Mouse (Mus musculus) neural tube, embryonic 11.5 days (tissue): ENCODE results near the gene Slc1a2. TPM values are rescaled to one million over a fixed set of nuclear protein-coding genes. Genes with fewer than 3 reads are reported as not detected.

Source experiments
- ATAC-seq: fragments of 200-750 bp; cut with Nextera tagmentation; 2 replicates; pipeline ENCODE4 v1.8.0; 2017; ENCODE audit warnings: moderate number of reproducible peaks, mild to moderate bottlenecking, moderate TSS enrichment, moderate library complexity; ENCODE audit not compliant: insufficient read depth, low FRiP score, low TSS enrichment
- DNase-seq: peaks from one replicate; pipeline ENCODE4 v3.0.0-alpha.2; 2015; ENCODE audit warnings: low spot score
- H3K27ac ChIP-seq: fragments of 300-500 bp; sonication (generic); 2 replicates; pipeline ENCODE4 v1.5.1; 2014; ENCODE audit warnings: low read depth, mild to moderate bottlenecking, low read length
- H3K27me3 ChIP-seq: fragments of 300-500 bp; sonication (generic); 2 replicates; pipeline ENCODE4 v1.6.1; 2014; ENCODE audit warnings: mild to moderate bottlenecking, low read length, mixed read lengths; ENCODE audit not compliant: control insufficient read depth, insufficient read depth
- H3K36me3 ChIP-seq: fragments of 300-500 bp; sonication (generic); 2 replicates; pipeline ENCODE4 v1.6.1; 2014; ENCODE audit warnings: mild to moderate bottlenecking, low read length, moderate library complexity, mixed read lengths; ENCODE audit not compliant: control insufficient read depth, insufficient read depth
- H3K4me1 ChIP-seq: fragments of 300-500 bp; sonication (generic); 2 replicates; pipeline ENCODE4 v1.6.1; 2014; ENCODE audit warnings: low read length, mixed read lengths; ENCODE audit not compliant: control insufficient read depth, insufficient read depth
- H3K4me2 ChIP-seq: fragments of 300-500 bp; sonication (generic); 2 replicates; pipeline ENCODE4 v1.6.1; 2014; ENCODE audit warnings: low read depth, mild to moderate bottlenecking, moderate library complexity
- H3K4me3 ChIP-seq: fragments of 300-500 bp; sonication (generic); 2 replicates; pipeline ENCODE4 v1.5.1; 2014; ENCODE audit warnings: low read depth, low read length
- H3K9ac ChIP-seq: fragments of 300-500 bp; sonication (generic); 2 replicates; pipeline ENCODE4 v1.6.1; 2014; ENCODE audit warnings: mild to moderate bottlenecking, low read length
- H3K9me3 ChIP-seq: fragments of 300-500 bp; sonication (generic); 2 replicates; pipeline ENCODE4 v1.6.1; 2016; ENCODE audit warnings: low read length; ENCODE audit not compliant: control insufficient read depth
- WGBS: fragments of 180-500 bp; shearing (Covaris S2); extraction: QIAGEN DNeasy Blood & Tissue Kit; methylation state at CpG from one replicate; pipeline ENCODE4 v1.1.7; 2014; 5-methylcytosine and 5-hydroxymethylcytosine counted together
- polyA plus RNA-seq: library from polyadenylated mRNA; unstranded; fragments of >200 nt; fragmentation: Nextera tagmentation; extraction: Ambion mirVana; gene quantifications from 2 replicates; pipeline ENCODE4 v1.2.1, GENCODE M21; 2014

Slc1a2 gene
- polyA plus RNA-seq, 1 experiment from 2014 or later, result 12.9 TPM

DNA sequence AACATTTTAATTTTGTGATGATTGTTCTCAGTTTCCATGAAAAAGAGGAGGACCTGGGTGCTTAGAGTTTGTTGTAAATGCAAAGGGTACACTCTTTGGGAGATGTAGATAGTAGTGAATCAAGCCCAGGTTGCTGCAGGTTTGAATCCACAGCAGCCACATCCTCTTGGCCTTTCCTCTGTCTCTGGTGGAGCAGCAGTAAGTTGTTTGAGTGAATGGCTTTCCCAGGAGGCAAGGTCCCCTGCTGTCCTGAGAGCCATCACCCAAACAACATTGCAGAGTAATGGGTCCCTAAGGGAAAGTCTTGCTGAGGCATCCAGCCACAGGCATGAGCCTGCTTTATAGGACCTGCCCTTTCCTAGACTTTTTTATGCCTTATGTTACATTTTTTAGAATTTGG is 37.1 kb downstream of the Slc1a2 start:
- H3K36me3 ChIP-seq, result no peaks in the 10 kb centered on the region
- H3K4me3 ChIP-seq, result no peak overlapping the region

DNA sequence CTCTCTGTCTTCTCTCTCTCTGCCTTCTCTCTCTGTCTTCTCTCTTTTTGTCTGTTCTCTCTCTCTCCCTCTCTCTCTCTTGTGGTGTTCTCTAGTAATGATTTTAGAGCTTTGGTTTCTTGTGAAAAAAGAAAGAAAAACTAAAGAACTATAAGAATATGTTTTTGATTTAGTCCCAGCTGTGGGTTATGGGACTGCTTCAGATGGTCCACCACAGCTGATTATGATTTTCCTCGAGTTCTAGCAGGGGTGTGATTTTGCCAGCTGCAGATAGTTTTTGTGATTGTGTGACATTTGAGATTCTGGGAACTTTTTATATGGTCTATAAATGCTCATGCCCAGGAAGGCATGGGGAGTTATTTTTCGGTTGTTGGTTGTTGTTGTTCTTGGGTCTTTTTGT is 39.3 kb downstream of the Slc1a2 start:
- ATAC-seq (no peak), DNase-seq (no peak)
- WGBS, result 70% methylated on average over 2 of the region's 2 CpGs

More for the DNA sequence above, 37.1 kb downstream of the Slc1a2 start:
- no peak overlapping the region for H3K9ac ChIP-seq
- no peaks in the 10 kb centered on the region for H3K27me3 ChIP-seq
- no peak for ATAC-seq
- DNase-seq, result no peak
- no peaks in the 10 kb centered on the region for H3K9me3 ChIP-seq
- H3K4me2 ChIP-seq, result no peak overlapping the region
- no peaks in the 10 kb centered on the region for H3K4me1 ChIP-seq
- no peak overlapping the region for H3K27ac ChIP-seq

DNA sequence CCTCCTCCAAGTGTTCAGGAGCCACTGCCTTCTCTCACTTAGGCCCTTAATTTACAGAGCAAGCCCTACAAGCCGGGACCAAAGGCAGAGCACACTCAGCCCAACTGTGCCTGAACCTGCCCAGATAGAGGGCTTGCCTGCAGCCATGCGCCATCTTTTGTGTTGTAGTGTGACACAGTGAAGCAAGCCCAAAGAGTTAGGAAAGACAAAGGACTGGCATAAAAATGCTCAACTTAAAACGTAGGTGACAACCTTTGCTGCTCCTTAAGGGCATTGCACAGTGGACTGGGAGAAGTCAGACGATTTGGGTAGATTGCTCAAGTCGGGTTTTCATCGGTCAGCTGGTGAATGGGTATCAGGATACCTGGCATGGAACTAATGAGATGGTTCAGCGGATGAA is 41.5 kb downstream of the Slc1a2 start:
- no peak for DNase-seq
- H3K4me2 ChIP-seq, result no peak overlapping the region
- WGBS, result 89% methylated on average over 7 of the region's 7 CpGs

More for the DNA sequence above, 39.3 kb downstream of the Slc1a2 start:
- Histone ChIP-seq H3K4me2 (no peak overlapping the region), H3K9ac (no peak overlapping the region), H3K9me3 (no peaks in the 10 kb centered on the region), H3K27me3 (no peaks in the 10 kb centered on the region), H3K4me3 (no peak overlapping the region), H3K27ac (no peak overlapping the region), H3K4me1 (no peaks in the 10 kb centered on the region), H3K36me3 (no peaks in the 10 kb centered on the region)

DNA sequence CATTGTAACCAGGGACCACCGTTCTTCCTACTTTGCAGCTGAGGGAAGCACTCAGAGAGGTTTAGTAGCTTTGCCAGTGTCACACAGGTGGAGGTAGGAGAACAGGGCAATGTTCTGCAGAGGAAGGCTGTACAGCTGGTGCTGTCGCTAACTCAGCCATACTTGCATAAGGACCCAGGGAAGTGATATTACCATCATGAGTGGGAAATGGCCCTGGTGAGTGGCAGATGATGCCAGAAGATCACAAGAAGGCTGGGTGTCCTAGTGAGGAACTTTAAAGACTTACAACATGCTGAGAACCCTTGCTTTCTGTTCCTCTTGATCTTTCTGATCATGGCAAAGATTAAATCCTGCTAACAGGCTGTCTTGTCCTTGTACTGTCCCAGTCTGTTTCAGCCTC is 42.2 kb downstream of the Slc1a2 start:
- H3K27me3 ChIP-seq, result no peaks in the 10 kb centered on the region
- 96% methylated on average over 2 of the region's 2 CpGs for WGBS
- no peak for ATAC-seq
- no peaks in the 10 kb centered on the region for H3K4me1 ChIP-seq
- DNase-seq, result no peak
- no peak overlapping the region for H3K4me2 ChIP-seq
- H3K4me3 ChIP-seq, result no peak overlapping the region
- H3K9ac ChIP-seq, result no peak overlapping the region
- H3K27ac ChIP-seq, result no peak overlapping the region
- H3K36me3 ChIP-seq, result no peaks in the 10 kb centered on the region
- H3K9me3 ChIP-seq, result no peaks in the 10 kb centered on the region

More for the DNA sequence above, 41.5 kb downstream of the Slc1a2 start:
- no peak for ATAC-seq
- Histone ChIP-seq H3K9ac (no peak overlapping the region), H3K4me3 (no peak overlapping the region), H3K27me3 (no peaks in the 10 kb centered on the region), H3K9me3 (no peaks in the 10 kb centered on the region), H3K36me3 (no peaks in the 10 kb centered on the region), H3K4me1 (no peaks in the 10 kb centered on the region), H3K27ac (no peak overlapping the region)

DNA sequence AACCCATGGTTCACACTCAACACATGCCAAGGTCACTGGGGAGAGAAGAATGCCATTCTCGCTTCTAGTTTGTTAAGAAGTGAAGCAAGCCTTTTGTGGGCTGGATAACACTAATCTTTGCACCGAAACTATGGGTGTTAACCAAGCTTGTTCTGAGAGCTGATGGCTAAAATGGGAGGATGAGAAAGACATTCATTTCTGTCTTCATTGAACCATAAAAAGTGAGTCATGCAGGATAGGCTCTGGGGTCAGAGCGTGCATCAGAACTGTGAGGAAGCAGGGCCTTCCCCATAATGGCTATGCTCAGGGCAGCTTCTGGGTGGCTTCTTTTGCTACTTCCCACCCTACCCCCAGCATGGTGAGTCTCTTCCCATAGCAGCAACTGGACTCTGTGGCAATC is 42.9 kb downstream of the Slc1a2 start:
- Histone ChIP-seq H3K27me3 (no peaks in the 10 kb centered on the region), H3K4me3 (no peak overlapping the region), H3K4me2 (no peak overlapping the region), H3K9ac (no peak overlapping the region), H3K27ac (no peak overlapping the region), H3K4me1 (no peaks in the 10 kb centered on the region), H3K36me3 (no peaks in the 10 kb centered on the region), H3K9me3 (no peaks in the 10 kb centered on the region)
- WGBS, result 92% methylated on average over 3 of the region's 3 CpGs
- no peak for ATAC-seq
- DNase-seq, result no peak

DNA sequence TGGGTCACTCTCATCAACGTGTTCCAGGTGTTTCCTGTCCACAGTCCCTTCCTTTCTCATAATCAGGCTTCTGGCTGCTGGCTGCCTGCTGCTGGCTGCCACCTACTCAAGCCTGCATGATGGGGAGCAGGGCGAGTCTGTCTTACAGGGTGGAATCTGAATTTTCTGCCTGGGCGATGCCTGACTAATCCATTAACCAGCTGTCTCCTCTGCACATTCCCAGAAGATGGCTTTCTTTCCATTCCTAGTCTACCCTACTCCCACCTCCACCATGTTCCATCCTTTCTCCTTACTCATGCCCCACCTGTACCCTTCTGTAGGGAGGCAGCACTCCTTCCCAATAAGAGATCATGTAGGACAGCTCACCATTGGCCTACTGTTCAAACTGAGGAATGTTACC is 45.1 kb downstream of the Slc1a2 start:
- H3K4me3 ChIP-seq, result no peak overlapping the region
- no peaks in the 10 kb centered on the region for H3K9me3 ChIP-seq
- ATAC-seq (no peak), DNase-seq (no peak)
- H3K4me2 ChIP-seq, result no peak overlapping the region
- 68% methylated on average over 3 of the region's 3 CpGs for WGBS
- no peak overlapping the region for H3K27ac ChIP-seq
- no peaks in the 10 kb centered on the region for H3K36me3 ChIP-seq
- no peak overlapping the region for H3K9ac ChIP-seq
- no peaks in the 10 kb centered on the region for H3K27me3 ChIP-seq
- no peaks in the 10 kb centered on the region for H3K4me1 ChIP-seq

DNA sequence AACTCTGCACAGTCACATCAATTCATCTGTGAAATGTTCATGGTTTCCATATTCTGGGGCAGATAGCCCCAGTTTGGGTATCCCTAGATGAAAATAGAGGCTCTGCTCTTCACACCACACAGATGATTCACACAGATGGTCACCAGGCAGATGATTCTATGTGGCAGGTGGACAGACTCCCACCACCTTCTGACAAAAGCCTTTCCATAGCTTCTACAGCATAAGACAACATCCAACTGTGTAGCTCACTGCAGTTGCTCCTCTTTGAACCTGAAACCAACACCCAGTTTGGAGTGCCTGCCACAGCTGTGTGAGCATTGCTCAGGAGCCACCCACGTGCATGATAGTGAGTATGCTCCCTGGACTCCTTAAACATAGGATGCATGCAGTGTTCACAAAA is 46.3 kb downstream of the Slc1a2 start:
- H3K4me1 ChIP-seq, result no peaks in the 10 kb centered on the region
- no peak overlapping the region for H3K27ac ChIP-seq
- no peaks in the 10 kb centered on the region for H3K36me3 ChIP-seq
- H3K9me3 ChIP-seq, result no peaks in the 10 kb centered on the region
- DNase-seq (no peak), ATAC-seq (no peak)
- H3K4me2 ChIP-seq, result no peak overlapping the region
- H3K4me3 ChIP-seq, result no peak overlapping the region
- no peaks in the 10 kb centered on the region for H3K27me3 ChIP-seq
- 72% methylated on average over 1 of the region's 1 CpGs for WGBS
- H3K9ac ChIP-seq, result no peak overlapping the region

DNA sequence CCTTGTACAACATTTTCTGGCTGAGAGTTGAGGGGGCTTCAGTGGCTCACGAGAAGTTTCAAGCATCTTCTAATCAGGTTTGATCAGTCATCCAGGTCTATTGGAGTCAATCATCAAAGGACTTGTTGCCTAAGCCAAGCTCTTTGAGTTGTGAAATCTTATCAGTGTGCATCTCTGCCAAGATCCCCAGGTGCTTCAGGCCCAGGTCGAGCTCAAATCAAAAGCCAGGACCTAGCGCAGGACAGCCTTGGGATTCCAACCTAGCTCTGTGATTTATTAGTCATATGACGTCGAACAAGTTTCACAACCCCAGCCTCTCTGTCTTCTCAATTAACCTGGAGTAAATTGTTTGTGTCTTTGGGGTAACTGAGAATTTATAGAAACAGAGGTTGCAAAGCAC is 53.1 kb downstream of the Slc1a2 start:
- H3K27ac ChIP-seq, result no peak overlapping the region
- no peak overlapping the region for H3K4me3 ChIP-seq
- H3K36me3 ChIP-seq, result no peaks in the 10 kb centered on the region
- H3K4me2 ChIP-seq, result no peak overlapping the region
- DNase-seq (no peak), ATAC-seq (no peak)
- WGBS, result 87% methylated on average over 5 of the region's 5 CpGs
- H3K9ac ChIP-seq, result no peak overlapping the region
- no peaks in the 10 kb centered on the region for H3K9me3 ChIP-seq
- H3K4me1 ChIP-seq, result no peaks in the 10 kb centered on the region
- H3K27me3 ChIP-seq, result no peaks in the 10 kb centered on the region

DNA sequence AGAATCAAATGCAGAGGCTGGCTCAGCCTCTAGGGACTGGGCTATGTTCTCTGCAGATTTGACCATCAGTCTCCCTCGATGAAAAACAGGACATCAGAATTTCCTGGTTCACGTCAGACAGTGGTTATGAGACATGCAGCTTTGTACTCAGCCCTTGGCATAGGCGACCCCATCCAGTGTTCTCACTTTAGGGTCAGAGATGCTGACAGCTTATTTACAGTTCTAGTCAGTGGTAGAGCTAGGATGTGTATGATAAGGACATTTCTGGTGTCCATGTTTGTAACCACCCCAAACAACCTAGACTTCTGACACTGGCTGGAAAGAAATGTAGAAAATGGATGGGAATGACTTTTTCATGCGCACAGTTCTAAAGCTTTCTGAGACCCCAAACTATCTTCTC is 53.6 kb downstream of the Slc1a2 start:
- Histone ChIP-seq H3K27me3 (no peaks in the 10 kb centered on the region), H3K4me3 (no peak overlapping the region), H3K36me3 (no peaks in the 10 kb centered on the region), H3K9ac (no peak overlapping the region), H3K9me3 (no peaks in the 10 kb centered on the region), H3K4me1 (no peaks in the 10 kb centered on the region), H3K4me2 (no peak overlapping the region), H3K27ac (no peak overlapping the region)
- 89% methylated on average over 4 of the region's 4 CpGs for WGBS
- no peak for ATAC-seq
- DNase-seq, result no peak
